In the genomic region with DNA sequence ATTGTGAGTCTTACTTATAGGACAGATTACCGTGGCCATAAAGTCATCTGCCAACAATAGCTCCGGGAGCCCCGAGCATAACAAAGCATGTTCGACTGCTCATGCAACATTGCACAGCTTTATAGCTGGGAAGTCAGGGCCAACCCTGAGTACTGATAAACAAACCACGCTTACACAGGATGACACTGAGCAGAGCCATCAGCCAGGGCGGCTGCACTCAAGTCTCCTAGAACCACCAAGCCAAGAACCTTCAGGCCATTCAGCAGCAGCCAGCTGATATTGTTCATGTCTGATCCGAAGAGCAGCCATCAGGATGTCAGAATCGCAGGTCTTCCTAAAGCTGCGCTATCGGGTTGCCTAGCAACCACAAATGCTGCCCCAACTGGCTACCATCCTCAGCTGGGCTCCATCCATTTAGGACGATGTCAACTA, we compare ENCODE assay signal across 10 mouse cellular contexts. TPM values are rescaled to one million over a fixed set of nuclear protein-coding genes. Genes with fewer than 3 reads are reported as not detected.
A peak's percentile ranks its signal among the peaks of the same experiment; 100 is the strongest.
DNase-seq lines count a peak whose midpoint lies in the region; ATAC-seq lines count a peak whose summit lies in the region.
"Had no signal": no experiment of that assay in that cellular context is flagged by ENCODE, and none has a peak within 500 bp of the region (broad histone marks: within the 10 kb centered on the region; RNA-seq: fewer than 3 reads in every experiment).

No protein-coding gene starts in this region.

- peaks cover 9% of the 10 kb centered on the region for H3K4me1 ChIP-seq in hindbrain, embryonic 10.5 days (replicated peaks)
- peaks cover 8% of the 10 kb centered on the region for H3K4me1 ChIP-seq in midbrain, embryonic 15.5 days

- no peaks in the 10 kb centered on the region for H3K9me3 ChIP-seq in hindbrain, embryonic 10.5 days
- no peaks in the 10 kb centered on the region for H3K9me3 ChIP-seq in midbrain, embryonic 15.5 days
- H3K9me3 ChIP-seq: G1E had no signal

- H3K36me3 ChIP-seq in hindbrain, embryonic 10.5 days: no peaks in the 10 kb centered on the region
- H3K36me3 ChIP-seq in midbrain, embryonic 15.5 days (replicated peaks): no peaks in the 10 kb centered on the region
- H3K36me3 ChIP-seq: G1E had no signal

- H3K4me3 ChIP-seq in hindbrain, embryonic 10.5 days: no peak overlapping the region
- H3K4me3 ChIP-seq in midbrain, embryonic 15.5 days: no peak overlapping the region

- ATAC-seq in midbrain, embryonic 15.5 days (replicated peaks): peak; percentile 79

- 53% methylated on average over 11 of the region's 11 CpGs for WGBS in hindbrain, embryonic 10.5 days
- WGBS in midbrain, embryonic 15.5 days: 30% methylated on average over 11 of the region's 11 CpGs

- no peak overlapping the region for H3K4me2 ChIP-seq in midbrain, embryonic 15.5 days

- H3K9ac ChIP-seq in midbrain, embryonic 15.5 days: no peak overlapping the region

- H3K27ac ChIP-seq in hindbrain, embryonic 10.5 days: no peak overlapping the region
- H3K27ac ChIP-seq in midbrain, embryonic 15.5 days: peak overlapping the region; percentile 52

- H3K27me3 ChIP-seq in hindbrain, embryonic 10.5 days (ENCODE audit: insufficient read depth, poor library complexity, severe bottlenecking): peaks cover 49% of the 10 kb centered on the region
- no peaks in the 10 kb centered on the region for H3K27me3 ChIP-seq in midbrain, embryonic 15.5 days (replicated peaks)

- peak; percentile 29 for DNase-seq in layer of hippocampus, adult 11-12 months (ENCODE audit: low spot score)
- no peak for DNase-seq in layer of hippocampus, postnatal 25 days (ENCODE audit: extremely low spot score in 1 of 2, low spot score in 1 of 2)
- peak; percentile 30 to 50 for DNase-seq in cerebellum, postnatal 25 days
- peak; percentile 26 for DNase-seq in hindbrain, embryonic 10.5 days (ENCODE audit: low spot score)
- DNase-seq in thymus, postnatal 10 days (ENCODE audit: low spot score in 2 of 2): no peak
- no peak for DNase-seq in adrenal gland, postnatal 10 days
- DNase-seq: kidney, postnatal 10 days; spleen, adult 18-20 months had no signal

RNA-seq across cellular contexts. Expression of a gene that starts 35.6 kb away (rescaled TPM):
- total RNA-seq in layer of hippocampus, postnatal 25 days (2021): 100 to 1,000 TPM; 195 to 220 TPM
- 3.3 and 3.4 TPM in 2 replicates for polyA plus RNA-seq in hindbrain, embryonic 10.5 days (2016; fragmentation: Nextera tagmentation; extraction: Ambion mirVana)
- polyA plus RNA-seq in midbrain, embryonic 15.5 days (2015; fragmentation: Nextera tagmentation; extraction: Ambion mirVana): 12.9 and 14.5 TPM in 2 replicates
- 10 to 100 TPM; 32.3 to 40.2 TPM for total RNA-seq in adrenal gland, postnatal 10 days (2021)

Comparison
In these comparisons a context has a peak if more than half of its experiments do, and no peak if none do; other contexts are left out.
1. DNase-seq: peak in layer of hippocampus, adult 11-12 months (single experiment), cerebellum, postnatal 25 days (2 of 2) and hindbrain, embryonic 10.5 days (single experiment); none in layer of hippocampus, postnatal 25 days (0 of 2), thymus, postnatal 10 days (0 of 2) and adrenal gland, postnatal 10 days (single experiment).
2. RNA of a gene that starts 35.6 kb away (total RNA-seq): 195 to 220 TPM in layer of hippocampus, postnatal 25 days; 32.3 to 40.2 TPM in adrenal gland, postnatal 10 days; every median in the first group is over 4 times any median in the second.